Mouse (Mus musculus) gonadal fat pad, adult 2 months (tissue): ENCODE results near the gene Gng8. TPM values are rescaled to one million over a fixed set of nuclear protein-coding genes. Genes with fewer than 3 reads are reported as not detected.

Source experiments
- DNase-seq: peaks from one replicate; pipeline ENCODE4 v3.0.0-alpha.2; 2012; ENCODE audit warnings: low read depth
- polyA plus RNA-seq: library from polyadenylated mRNA; depleted of rRNA; stranded (reverse); fragments of >200 nt; gene quantifications from 2 replicates; pipeline ENCODE4 v1.2.3, GENCODE M21; 2012; rRNA removed

Gene Gng8
- polyA plus RNA-seq = 10.0 and 15.3 TPM in 2 replicates

GRCm38 (mm10) chr7:16891641-16892351 lies at the start of gene Gng8:
Gng8 (plus strand) TSS chr7:16891786.
- no peak for DNase-seq

- DNase-seq = no peak
These were observed 48.9 kb upstream of the Gng8 start, which contains the start of gene Prkd2 for GRCm38 (mm10) chr7:16842645-16843063. Prkd2 (plus strand) TSS chr7:16842902.

- DNase-seq = no peak
These were observed 48.0 kb upstream of the Gng8 start for GRCm38 (mm10) chr7:16843441-16844171.

- no peak for DNase-seq
These were observed 46.9 kb upstream of the Gng8 start for GRCm38 (mm10) chr7:16844696-16845071.

GRCm38 (mm10) chr7:16845072-16845819 lies 46.3 kb upstream of the Gng8 start:
- DNase-seq = no peak

- DNase-seq = no peak
These were observed 45.8 kb upstream of the Gng8 start for GRCm38 (mm10) chr7:16845820-16846167.

- no peak for DNase-seq
These were observed 44.8 kb upstream of the Gng8 start for GRCm38 (mm10) chr7:16846775-16847174.

GRCm38 (mm10) chr7:16847507-16847906 lies 44.1 kb upstream of the Gng8 start:
- DNase-seq = no peak

GRCm38 (mm10) chr7:16848579-16848978 lies 43.0 kb upstream of the Gng8 start:
- DNase-seq = no peak

- DNase-seq = no peak
These were observed 40.0 kb upstream of the Gng8 start for GRCm38 (mm10) chr7:16851636-16852035.

GRCm38 (mm10) chr7:16853302-16853831 lies 38.2 kb upstream of the Gng8 start:
- no peak for DNase-seq

GRCm38 (mm10) chr7:16858336-16858735 lies 33.2 kb upstream of the Gng8 start:
- DNase-seq = no peak

GRCm38 (mm10) chr7:16859902-16860651 lies 31.5 kb upstream of the Gng8 start:
- DNase-seq = no peak

GRCm38 (mm10) chr7:16867488-16867887 lies 24.1 kb upstream of the Gng8 start:
- DNase-seq = no peak

GRCm38 (mm10) chr7:16869497-16869896 lies 22.1 kb upstream of the Gng8 start:
- DNase-seq = no peak

GRCm38 (mm10) chr7:16871600-16871999 lies 20.0 kb upstream of the Gng8 start:
- no peak for DNase-seq

GRCm38 (mm10) chr7:16872478-16872877 lies 19.1 kb upstream of the Gng8 start:
- DNase-seq = no peak

GRCm38 (mm10) chr7:16873392-16873791 lies 18.2 kb upstream of the Gng8 start:
- no peak for DNase-seq

GRCm38 (mm10) chr7:16874190-16874589 lies 17.4 kb upstream of the Gng8 start:
- no peak for DNase-seq

GRCm38 (mm10) chr7:16874756-16875309 lies 16.8 kb upstream of the Gng8 start:
- peak; percentile 93 for DNase-seq

- no peak for DNase-seq
These were observed 16.5 kb upstream of the Gng8 start, which contains the start of gene Dact3 for GRCm38 (mm10) chr7:16875310-16875325. Dact3 (plus strand) TSS chr7:16875317.

- DNase-seq = no peak
These were observed 16.3 kb upstream of the Gng8 start for GRCm38 (mm10) chr7:16875326-16875725.
